Comparison of ENCODE assay signal across 28 mouse cellular contexts in the genomic region with DNA sequence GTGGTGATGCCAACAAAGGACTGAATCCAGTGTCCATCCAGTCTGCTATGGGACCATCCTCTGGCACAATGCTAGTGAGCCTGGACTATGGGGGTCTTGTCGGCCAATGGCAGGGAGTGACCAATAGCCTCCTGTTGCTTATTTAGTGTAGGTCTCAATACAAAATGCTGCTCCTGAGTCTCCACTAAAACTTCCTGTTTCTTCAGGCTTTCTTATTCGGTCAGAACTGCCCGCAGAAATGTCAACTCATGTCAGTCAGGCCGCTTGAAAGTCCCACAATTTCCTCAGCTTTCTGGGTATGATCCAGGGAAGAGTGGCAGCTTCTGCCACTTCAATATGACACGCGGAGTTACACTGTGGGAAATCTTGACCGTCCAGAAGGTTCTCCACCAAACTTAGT.
A peak's percentile ranks its signal among the peaks of the same experiment; 100 is the strongest.
DNase-seq lines count a peak whose midpoint lies in the region; ATAC-seq and TF ChIP-seq lines count a peak whose summit lies in the region.
"Had no signal": no experiment of that assay in that cellular context is flagged by ENCODE, and none has a peak within 500 bp of the region (broad histone marks: within the 10 kb centered on the region; RNA-seq: fewer than 3 reads in every experiment).

No protein-coding gene starts in this region.

- H3K36me3 ChIP-seq in midbrain, embryonic 11.5 days (ENCODE audit: control insufficient read depth, insufficient read depth, low read length), result no peaks in the 10 kb centered on the region
- H3K36me3 ChIP-seq in midbrain, embryonic 15.5 days (replicated peaks), result no peaks in the 10 kb centered on the region
- H3K36me3 ChIP-seq in megakaryocyte, embryonic 14.5 days (replicated peaks; ENCODE audit: low read length), result no peaks in the 10 kb centered on the region
- H3K36me3 ChIP-seq in forebrain, postnatal 0 days (ENCODE audit: insufficient read depth), result no peaks in the 10 kb centered on the region
- no peaks in the 10 kb centered on the region for H3K36me3 ChIP-seq in stomach, postnatal 0 days (ENCODE audit: control insufficient read depth, insufficient read depth, low read length)
- H3K36me3 ChIP-seq: embryonic facial prominence, embryonic 13.5 days; embryonic facial prominence, embryonic 15.5 days; forebrain, embryonic 10.5 days; forebrain, embryonic 12.5 days; G1E had no signal

- no peak for TF ChIP-seq CTCF in forebrain, postnatal 0 days (IDR thresholded peaks at IDR 0.05; ENCODE audit: low read depth)
- no peak for TF ChIP-seq CTCF in stomach, postnatal 0 days (IDR thresholded peaks at IDR 0.05; ENCODE audit: low read depth)

- no peak overlapping the region for H3K9ac ChIP-seq in midbrain, embryonic 11.5 days (ENCODE audit: low read length)
- H3K9ac ChIP-seq in midbrain, embryonic 15.5 days, result no peak overlapping the region
- no peak overlapping the region for H3K9ac ChIP-seq in forebrain, postnatal 0 days
- no peak overlapping the region for H3K9ac ChIP-seq in stomach, postnatal 0 days (ENCODE audit: low read length)
- H3K9ac ChIP-seq: embryonic facial prominence, embryonic 13.5 days; embryonic facial prominence, embryonic 15.5 days; forebrain, embryonic 12.5 days had no signal

- no peak overlapping the region for H3K4me3 ChIP-seq in midbrain, embryonic 11.5 days (ENCODE audit: low read depth, low read length)
- H3K4me3 ChIP-seq in midbrain, embryonic 15.5 days, result no peak overlapping the region
- H3K4me3 ChIP-seq in megakaryocyte, embryonic 14.5 days (replicated peaks), result peak overlapping the region; percentile 23
- no peak overlapping the region for H3K4me3 ChIP-seq in forebrain, postnatal 0 days (ENCODE audit: low read depth, low read length)
- H3K4me3 ChIP-seq in stomach, postnatal 0 days (ENCODE audit: low read depth, low read length), result no peak overlapping the region
- H3K4me3 ChIP-seq: embryonic facial prominence, embryonic 13.5 days; embryonic facial prominence, embryonic 15.5 days; erythroblast, embryonic 14.5 days; forebrain, embryonic 10.5 days; forebrain, embryonic 12.5 days had no signal

- no peaks in the 10 kb centered on the region for H3K27me3 ChIP-seq in midbrain, embryonic 11.5 days (ENCODE audit: control insufficient read depth, insufficient read depth, low read length)
- no peaks in the 10 kb centered on the region for H3K27me3 ChIP-seq in midbrain, embryonic 15.5 days (replicated peaks)
- peaks cover 3% of the 10 kb centered on the region for H3K27me3 ChIP-seq in megakaryocyte, embryonic 14.5 days (replicated peaks)
- no peaks in the 10 kb centered on the region for H3K27me3 ChIP-seq in forebrain, postnatal 0 days (ENCODE audit: insufficient read depth, low read length)
- H3K27me3 ChIP-seq in stomach, postnatal 0 days (ENCODE audit: control insufficient read depth, insufficient read depth, low read length), result no peaks in the 10 kb centered on the region
- H3K27me3 ChIP-seq: CH12.LX; embryonic facial prominence, embryonic 15.5 days; forebrain, embryonic 12.5 days; Patski had no signal

- no peaks in the 10 kb centered on the region for H3K9me3 ChIP-seq in midbrain, embryonic 11.5 days (ENCODE audit: control insufficient read depth, low read length)
- no peaks in the 10 kb centered on the region for H3K9me3 ChIP-seq in midbrain, embryonic 15.5 days
- peaks cover 7% of the 10 kb centered on the region for H3K9me3 ChIP-seq in megakaryocyte, embryonic 14.5 days
- no peaks in the 10 kb centered on the region for H3K9me3 ChIP-seq in forebrain, postnatal 0 days (ENCODE audit: low read length)
- H3K9me3 ChIP-seq in stomach, postnatal 0 days (ENCODE audit: control insufficient read depth, low read length), result no peaks in the 10 kb centered on the region
- H3K9me3 ChIP-seq: embryonic facial prominence, embryonic 13.5 days; embryonic facial prominence, embryonic 15.5 days; forebrain, embryonic 10.5 days; forebrain, embryonic 12.5 days had no signal

- WGBS in midbrain, embryonic 11.5 days, result 89% methylated on average over 7 of the region's 7 CpGs
- 90% methylated on average over 7 of the region's 7 CpGs for WGBS in midbrain, embryonic 15.5 days
- 90% methylated on average over 7 of the region's 7 CpGs for WGBS in forebrain, postnatal 0 days
- 85% methylated on average over 7 of the region's 7 CpGs for WGBS in stomach, postnatal 0 days

- ATAC-seq in midbrain, embryonic 11.5 days (ENCODE audit: low FRiP score), result no peak
- ATAC-seq in midbrain, embryonic 15.5 days (replicated peaks), result no peak
- peak; percentile 42 to 56; a peak in 3 of 4 replicates for ATAC-seq in hematopoietic stem cell, adult 5-6 weeks (replicated peaks in 1 of 2; ENCODE audit: insufficient read depth in 1 of 2, low FRiP score in 2 of 2, low TSS enrichment in 1 of 2, low read depth in 1 of 2, poor library complexity in 2 of 2, severe bottlenecking in 2 of 2)
- no peak for ATAC-seq in forebrain, postnatal 0 days
- no peak for ATAC-seq in stomach, postnatal 0 days (ENCODE audit: low FRiP score, low TSS enrichment)
- ATAC-seq: activated CD4-positive, CD25-positive, alpha-beta regulatory T cell, adult 4 months; CD4-positive, CD25-positive, alpha-beta regulatory T cell, adult 4 months; forebrain, embryonic 14.5 days; forebrain, embryonic 16.5 days; Patski had no signal

- H3K27ac ChIP-seq in midbrain, embryonic 11.5 days (ENCODE audit: low read depth, low read length), result no peak overlapping the region
- no peak overlapping the region for H3K27ac ChIP-seq in midbrain, embryonic 15.5 days
- no peak overlapping the region for H3K27ac ChIP-seq in forebrain, postnatal 0 days (ENCODE audit: low read depth, low read length)
- no peak overlapping the region for H3K27ac ChIP-seq in stomach, postnatal 0 days (replicated peaks)
- H3K27ac ChIP-seq: embryonic facial prominence, embryonic 13.5 days; embryonic facial prominence, embryonic 15.5 days; forebrain, embryonic 10.5 days; forebrain, embryonic 12.5 days had no signal

- no peak overlapping the region for H3K4me2 ChIP-seq in midbrain, embryonic 11.5 days
- no peak overlapping the region for H3K4me2 ChIP-seq in midbrain, embryonic 15.5 days
- H3K4me2 ChIP-seq in forebrain, postnatal 0 days (ENCODE audit: low read depth), result no peak overlapping the region
- H3K4me2 ChIP-seq in stomach, postnatal 0 days (replicated peaks; ENCODE audit: low read depth), result no peak overlapping the region
- H3K4me2 ChIP-seq: embryonic facial prominence, embryonic 13.5 days; embryonic facial prominence, embryonic 15.5 days; forebrain, embryonic 12.5 days had no signal

- TF ChIP-seq EP300 in stomach, postnatal 0 days (optimal IDR thresholded peaks at IDR 0.05), result no peak

- peaks cover 3% of the 10 kb centered on the region; the same call in 1 of the 2 replicates for H3K4me1 ChIP-seq in midbrain, embryonic 11.5 days (ENCODE audit: control insufficient read depth, insufficient read depth, low read length)
- no peaks in the 10 kb centered on the region for H3K4me1 ChIP-seq in midbrain, embryonic 15.5 days
- peaks cover 17% of the 10 kb centered on the region for H3K4me1 ChIP-seq in megakaryocyte, embryonic 14.5 days
- H3K4me1 ChIP-seq in forebrain, postnatal 0 days (ENCODE audit: insufficient read depth), result no peaks in the 10 kb centered on the region
- no peaks in the 10 kb centered on the region for H3K4me1 ChIP-seq in stomach, postnatal 0 days (replicated peaks; ENCODE audit: control insufficient read depth, insufficient read depth)

- peak; percentile 61 for DNase-seq in midbrain, embryonic 11.5 days (ENCODE audit: low spot score, missing footprints)
- no peak for DNase-seq in forebrain, postnatal 0 days
- DNase-seq in cerebellum, postnatal 25 days, result no peak
- no peak for DNase-seq in stomach, postnatal 0 days (ENCODE audit: low spot score)
- DNase-seq: adrenal gland, adult 8-10 months; adrenal gland, postnatal 14 days; adrenal gland, postnatal 36 days; B cell, adult 2 months; cerebellum, adult 11-12 months; cerebellum, adult 2 months; cerebellum, adult 9-10 months; cerebellum, postnatal 14 days; embryo, embryonic 11 days had no signal

Comparison
In these comparisons a context has a peak if more than half of its experiments do, and no peak if none do; other contexts are left out.
1. ATAC-seq: peak in hematopoietic stem cell, adult 5-6 weeks (2 of 2); none in midbrain, embryonic 11.5 days (single experiment), midbrain, embryonic 15.5 days (single experiment), forebrain, postnatal 0 days (single experiment) and stomach, postnatal 0 days (single experiment).